23 mouse cellular contexts compared by ENCODE assay signal in genomic region chr4:133452433-133452832, GRCm38 (mm10). TPM values are rescaled to one million over a fixed set of nuclear protein-coding genes. Genes with fewer than 3 reads are reported as not detected.
"Had no signal": no experiment of that assay in that cellular context is flagged by ENCODE, and none has a peak within 500 bp of the region (broad histone marks: within the 10 kb centered on the region; RNA-seq: fewer than 3 reads in every experiment).

No protein-coding gene starts in this region.

- ATAC-seq: liver, embryonic 12.5 days; midbrain, embryonic 13.5 days; midbrain, embryonic 16.5 days had no signal

- H3K4me2 ChIP-seq: limb, embryonic 13.5 days; liver, embryonic 12.5 days; liver, embryonic 15.5 days; midbrain, embryonic 13.5 days; neural tube, embryonic 13.5 days; stomach, embryonic 15.5 days had no signal

- H3K4me3 ChIP-seq: limb, embryonic 10.5 days; limb, embryonic 13.5 days; liver, embryonic 12.5 days; liver, embryonic 15.5 days; midbrain, embryonic 10.5 days; midbrain, embryonic 13.5 days; myocyte; neural tube, embryonic 13.5 days; stomach, embryonic 15.5 days had no signal

- H3K27ac ChIP-seq: limb, embryonic 10.5 days; limb, embryonic 13.5 days; liver, embryonic 12.5 days; liver, embryonic 15.5 days; midbrain, embryonic 10.5 days; midbrain, embryonic 13.5 days; neural tube, embryonic 13.5 days; stomach, embryonic 15.5 days had no signal

- H3K36me3 ChIP-seq: limb, embryonic 10.5 days; limb, embryonic 13.5 days; liver, embryonic 12.5 days; liver, embryonic 15.5 days; midbrain, embryonic 10.5 days; midbrain, embryonic 13.5 days; neural tube, embryonic 13.5 days; stomach, embryonic 15.5 days had no signal

- DNase-seq: kidney, adult 18-20 months; kidney, adult 9 months; kidney, postnatal 14 days; kidney, postnatal 4 days; liver; right cerebral cortex, adult 18-20 months; right cerebral cortex, postnatal 14 days; right cerebral cortex, postnatal 4 days; thymus, postnatal 25 days had no signal

- H3K9ac ChIP-seq: limb, embryonic 13.5 days; liver, embryonic 12.5 days; liver, embryonic 15.5 days; midbrain, embryonic 13.5 days; neural tube, embryonic 13.5 days; stomach, embryonic 15.5 days had no signal

- H3K9me3 ChIP-seq: limb, embryonic 10.5 days; limb, embryonic 13.5 days; liver, embryonic 12.5 days; liver, embryonic 15.5 days; megakaryocyte, embryonic 14.5 days; midbrain, embryonic 10.5 days; neural tube, embryonic 13.5 days; stomach, embryonic 15.5 days had no signal

- H3K27me3 ChIP-seq: limb, embryonic 13.5 days; midbrain, embryonic 13.5 days; neural tube, embryonic 13.5 days; stomach, embryonic 15.5 days had no signal

RNA-seq across cellular contexts. Expression of gene Tent5b, which starts 27.5 kb away (rescaled TPM):
- total RNA-seq: layer of hippocampus, adult 18-20 months; left cerebral cortex, postnatal 14 days; monocyte, adult 5-6 weeks had no signal
- polyA plus RNA-seq: liver, embryonic 12.5 days had no signal

RNA-seq across cellular contexts. Expression of gene Trnp1, which starts 45.9 kb away (rescaled TPM):
- total RNA-seq: monocyte, adult 5-6 weeks had no signal
